Mouse (Mus musculus): ENCODE data around the gene Pip4k2a.

Gene Pip4k2a

GRCm38 (mm10) chr2:18954422-18954821 lies 43.5 kb downstream of the Pip4k2a start:
- DNase-seq, result no peak

GRCm38 (mm10) chr2:18952102-18952673 lies 45.7 kb downstream of the Pip4k2a start:
- no peak for DNase-seq

- no peak for DNase-seq
Measured at GRCm38 (mm10) chr2:18950758-18951157, 47.2 kb downstream of the Pip4k2a start.

GRCm38 (mm10) chr2:18948741-18949140 lies 49.2 kb downstream of the Pip4k2a start:
- DNase-seq, result no peak

GRCm38 (mm10) chr2:18947669-18948459 lies 50.1 kb downstream of the Pip4k2a start:
- no peak for DNase-seq

GRCm38 (mm10) chr2:18945438-18945837 lies 52.5 kb downstream of the Pip4k2a start:
- no peak for DNase-seq

- no peak for DNase-seq
Measured at GRCm38 (mm10) chr2:18943930-18944329, 54.0 kb downstream of the Pip4k2a start.

GRCm38 (mm10) chr2:18943366-18943765 lies 54.6 kb downstream of the Pip4k2a start:
- DNase-seq, result no peak

GRCm38 (mm10) chr2:18940693-18941270 lies 57.1 kb downstream of the Pip4k2a start:
- DNase-seq, result peak; percentile 54

- peak; percentile 17 for DNase-seq
Measured at GRCm38 (mm10) chr2:18938923-18939329, 59.0 kb downstream of the Pip4k2a start.

GRCm38 (mm10) chr2:18938232-18938631 lies 59.7 kb downstream of the Pip4k2a start:
- no peak for DNase-seq

- DNase-seq, result no peak
Measured at GRCm38 (mm10) chr2:18937611-18938010, 60.3 kb downstream of the Pip4k2a start.

GRCm38 (mm10) chr2:18936446-18936845 lies 61.5 kb downstream of the Pip4k2a start:
- DNase-seq, result no peak

- DNase-seq, result no peak
Measured at GRCm38 (mm10) chr2:18935581-18936027, 62.3 kb downstream of the Pip4k2a start.

GRCm38 (mm10) chr2:18934131-18934530 lies 63.8 kb downstream of the Pip4k2a start:
- no peak for DNase-seq

GRCm38 (mm10) chr2:18933418-18933817 lies 64.5 kb downstream of the Pip4k2a start:
- peak; percentile 70 for DNase-seq

GRCm38 (mm10) chr2:18930318-18931060 lies 67.4 kb downstream of the Pip4k2a start:
- DNase-seq, result no peak

- no peak for DNase-seq
Measured at GRCm38 (mm10) chr2:18928597-18929257, 69.2 kb downstream of the Pip4k2a start.

GRCm38 (mm10) chr2:18928196-18928595 lies 69.7 kb downstream of the Pip4k2a start:
- no peak for DNase-seq

- no peak for DNase-seq
Measured at GRCm38 (mm10) chr2:18923806-18924595, 73.9 kb downstream of the Pip4k2a start.

GRCm38 (mm10) chr2:18923098-18923649 lies 74.8 kb downstream of the Pip4k2a start:
- no peak for DNase-seq
